Mouse (Mus musculus) intestine, embryonic 16.5 days (tissue): ENCODE measurements around the gene Casz1. TPM values are rescaled to one million over a fixed set of nuclear protein-coding genes. Genes with fewer than 3 reads are reported as not detected.

Source experiments
- ATAC-seq: fragments of 200-750 bp; cut with Nextera tagmentation; 2 replicates; pipeline ENCODE4 v1.8.0; 2017; ENCODE audit warnings: moderate TSS enrichment, moderate library complexity
- H3K27ac ChIP-seq: fragments of 300-500 bp; sonication (generic); 2 replicates; pipeline ENCODE4 v1.5.1; 2014; ENCODE audit warnings: mild to moderate bottlenecking, low read length
- H3K27me3 ChIP-seq: fragments of 300-500 bp; sonication (generic); replicated peaks from 2 replicates; pipeline ENCODE4 v1.6.1; 2014; ENCODE audit warnings: low read length, control low read depth, mixed read lengths; ENCODE audit not compliant: control insufficient read depth, insufficient read depth
- H3K36me3 ChIP-seq: fragments of 300-500 bp; sonication (generic); 2 replicates; pipeline ENCODE4 v1.6.1; 2014; ENCODE audit warnings: low read length, control low read depth; ENCODE audit not compliant: control insufficient read depth, insufficient read depth
- H3K4me1 ChIP-seq: fragments of 300-500 bp; sonication (generic); 2 replicates; pipeline ENCODE4 v1.6.1; 2014; ENCODE audit warnings: low read length, control low read depth, mixed read lengths; ENCODE audit not compliant: control insufficient read depth, insufficient read depth
- H3K4me2 ChIP-seq: fragments of 300-500 bp; sonication (generic); 2 replicates; pipeline ENCODE4 v1.6.1; 2014; ENCODE audit warnings: low read depth, low read length, control low read depth
- H3K4me3 ChIP-seq: fragments of 300-500 bp; sonication (generic); 2 replicates; pipeline ENCODE4 v1.5.1; 2014; ENCODE audit warnings: mild to moderate bottlenecking, low read length
- H3K9ac ChIP-seq: fragments of 300-500 bp; sonication (generic); 2 replicates; pipeline ENCODE4 v1.6.1; 2014; ENCODE audit warnings: low read depth, low read length
- H3K9me3 ChIP-seq: fragments of 300-500 bp; sonication (generic); 2 replicates; pipeline ENCODE4 v1.6.1; 2016; ENCODE audit warnings: low read length, control low read depth; ENCODE audit not compliant: control insufficient read depth
- WGBS: fragments of 180-500 bp; shearing (Covaris S2); extraction: QIAGEN DNeasy Blood & Tissue Kit; methylation state at CpG from one replicate; pipeline ENCODE4 v1.1.7; 2014; 5-methylcytosine and 5-hydroxymethylcytosine counted together
- polyA plus RNA-seq: library from polyadenylated mRNA; unstranded; fragments of >200 nt; fragmentation: Nextera tagmentation; extraction: Ambion mirVana; gene quantifications from 2 replicates; pipeline ENCODE4 v1.2.1, GENCODE M21; 2015

The Casz1 gene
- polyA plus RNA-seq, 1 experiment from 2014 or later = 5.9 TPM

- no peak overlapping the region for H3K27ac ChIP-seq
- peaks cover 31% of the 10 kb centered on the region for H3K4me1 ChIP-seq
- H3K4me3 ChIP-seq = peak overlapping the region; percentile 62
- 4% methylated on average over 9 of the region's 9 CpGs for WGBS
- no peak for ATAC-seq
- H3K36me3 ChIP-seq = no peaks in the 10 kb centered on the region
- H3K4me2 ChIP-seq = peak overlapping the region; percentile 95; the same call in 1 of the 2 replicates
- peaks cover 35% of the 10 kb centered on the region for H3K27me3 ChIP-seq
- H3K9me3 ChIP-seq = no peaks in the 10 kb centered on the region
- H3K9ac ChIP-seq = no peak overlapping the region
Observed at GRCm38 (mm10) chr4:148807397-148807796, 3.2 kb downstream of the Casz1 start.

GRCm38 (mm10) chr4:148808839-148809238, 4.6 kb downstream of the Casz1 start:
- no peak overlapping the region for H3K27ac ChIP-seq
- WGBS = 22% methylated on average over 2 of the region's 2 CpGs
- H3K9me3 ChIP-seq = no peaks in the 10 kb centered on the region
- peaks cover 38% of the 10 kb centered on the region for H3K27me3 ChIP-seq
- no peaks in the 10 kb centered on the region for H3K36me3 ChIP-seq
- H3K4me3 ChIP-seq = no peak overlapping the region
- ATAC-seq = no peak
- peaks cover 28% of the 10 kb centered on the region for H3K4me1 ChIP-seq
- H3K4me2 ChIP-seq = no peak overlapping the region
- H3K9ac ChIP-seq = no peak overlapping the region

GRCm38 (mm10) chr4:148810706-148811105, 6.5 kb downstream of the Casz1 start:
- Histone ChIP-seq H3K27me3 (peaks cover 28% of the 10 kb centered on the region), H3K9me3 (no peaks in the 10 kb centered on the region), H3K9ac (no peak overlapping the region), H3K4me3 (no peak overlapping the region), H3K4me2 (no peak overlapping the region), H3K4me1 (peaks cover 18% of the 10 kb centered on the region), H3K36me3 (no peaks in the 10 kb centered on the region), H3K27ac (no peak overlapping the region)
- 68% methylated on average over 9 of the region's 9 CpGs for WGBS
- no peak for ATAC-seq

GRCm38 (mm10) chr4:148811940-148812339, 7.7 kb downstream of the Casz1 start:
- no peak overlapping the region for H3K4me3 ChIP-seq
- H3K4me2 ChIP-seq = peak overlapping the region; percentile 30
- H3K4me1 ChIP-seq = peaks cover 11% of the 10 kb centered on the region
- no peaks in the 10 kb centered on the region for H3K9me3 ChIP-seq
- peak; percentile 54; the same call in 1 of the 2 replicates for ATAC-seq
- 28% methylated on average over 10 of the region's 10 CpGs for WGBS
- no peaks in the 10 kb centered on the region for H3K36me3 ChIP-seq
- H3K27ac ChIP-seq = no peak overlapping the region
- peak overlapping the region; percentile 53; the same call in 1 of the 2 replicates for H3K9ac ChIP-seq
- H3K27me3 ChIP-seq = peaks cover 17% of the 10 kb centered on the region

- Histone ChIP-seq H3K9ac (no peak overlapping the region), H3K4me2 (no peak overlapping the region), H3K4me1 (peaks cover 9% of the 10 kb centered on the region), H3K36me3 (no peaks in the 10 kb centered on the region), H3K9me3 (no peaks in the 10 kb centered on the region), H3K27me3 (peaks cover 14% of the 10 kb centered on the region), H3K4me3 (no peak overlapping the region), H3K27ac (no peak overlapping the region)
- 85% methylated on average over 6 of the region's 6 CpGs for WGBS
- no peak for ATAC-seq
Observed at GRCm38 (mm10) chr4:148813247-148813646, 9.0 kb downstream of the Casz1 start.

- 23% methylated on average over 14 of the region's 14 CpGs for WGBS
- Histone ChIP-seq H3K4me2 (no peak overlapping the region), H3K4me3 (no peak overlapping the region), H3K36me3 (no peaks in the 10 kb centered on the region), H3K27ac (no peak overlapping the region), H3K9me3 (peaks cover 2% of the 10 kb centered on the region; the same call in 1 of the 2 replicates), H3K4me1 (peaks cover 9% of the 10 kb centered on the region), H3K27me3 (peaks cover 5% of the 10 kb centered on the region), H3K9ac (no peak overlapping the region)
- no peak for ATAC-seq
Observed at GRCm38 (mm10) chr4:148816556-148816955, 12.3 kb downstream of the Casz1 start.

GRCm38 (mm10) chr4:148818161-148818560, 13.9 kb downstream of the Casz1 start:
- Histone ChIP-seq H3K27ac (no peak overlapping the region), H3K9ac (no peak overlapping the region), H3K4me3 (no peak overlapping the region), H3K27me3 (peaks cover 5% of the 10 kb centered on the region), H3K36me3 (no peaks in the 10 kb centered on the region), H3K4me2 (no peak overlapping the region), H3K4me1 (peaks cover 3% of the 10 kb centered on the region), H3K9me3 (peaks cover 2% of the 10 kb centered on the region; the same call in 1 of the 2 replicates)
- 91% methylated on average over 12 of the region's 12 CpGs for WGBS
- ATAC-seq = no peak

GRCm38 (mm10) chr4:148820171-148820570, 15.9 kb downstream of the Casz1 start:
- H3K4me2 ChIP-seq = no peak overlapping the region
- no peak for ATAC-seq

GRCm38 (mm10) chr4:148823281-148823680, 19.1 kb downstream of the Casz1 start:
- no peak for ATAC-seq
- Histone ChIP-seq H3K4me3 (no peak overlapping the region), H3K36me3 (no peaks in the 10 kb centered on the region), H3K4me1 (no peaks in the 10 kb centered on the region), H3K27ac (no peak overlapping the region), H3K27me3 (peaks cover 4% of the 10 kb centered on the region; the same call in 1 of the 2 replicates), H3K9ac (no peak overlapping the region), H3K9me3 (peaks cover 2% of the 10 kb centered on the region; the same call in 1 of the 2 replicates), H3K4me2 (no peak overlapping the region)
- 71% methylated on average over 8 of the region's 8 CpGs for WGBS

More at GRCm38 (mm10) chr4:148820171-148820570, 15.9 kb downstream of the Casz1 start:
- Histone ChIP-seq H3K9ac (no peak overlapping the region), H3K27ac (no peak overlapping the region), H3K9me3 (peaks cover 2% of the 10 kb centered on the region; the same call in 1 of the 2 replicates), H3K36me3 (no peaks in the 10 kb centered on the region), H3K27me3 (no peaks in the 10 kb centered on the region), H3K4me1 (peaks cover 3% of the 10 kb centered on the region; the same call in 1 of the 2 replicates), H3K4me3 (no peak overlapping the region)
- WGBS = 58% methylated on average over 13 of the region's 13 CpGs

GRCm38 (mm10) chr4:148830350-148830749, 26.1 kb downstream of the Casz1 start:
- H3K27me3 ChIP-seq = peaks cover 4% of the 10 kb centered on the region; the same call in 1 of the 2 replicates
- H3K27ac ChIP-seq = no peak overlapping the region
- ATAC-seq = no peak; the same call in 1 of the 2 replicates
- H3K4me1 ChIP-seq = peaks cover 10% of the 10 kb centered on the region; the same call in 1 of the 2 replicates
- no peak overlapping the region for H3K4me2 ChIP-seq
- H3K36me3 ChIP-seq = no peaks in the 10 kb centered on the region
- H3K9me3 ChIP-seq = no peaks in the 10 kb centered on the region
- 60% methylated on average over 7 of the region's 7 CpGs for WGBS
- no peak overlapping the region for H3K9ac ChIP-seq
- no peak overlapping the region for H3K4me3 ChIP-seq
